Mouse (Mus musculus) heart, embryonic 16.5 days (tissue): ENCODE data around the gene Lats1. TPM values are rescaled to one million over a fixed set of nuclear protein-coding genes. Genes with fewer than 3 reads are reported as not detected.

Source experiments
- ATAC-seq: fragments of 200-750 bp; cut with Nextera tagmentation; replicated peaks from 2 replicates; pipeline ENCODE4 v1.8.0; 2017; ENCODE audit warnings: moderate number of reproducible peaks; ENCODE audit not compliant: insufficient read depth, low FRiP score; ENCODE audit errors: extremely low read depth
- H3K27ac ChIP-seq: fragments of 300-500 bp; sonication (generic); 2 replicates; pipeline ENCODE4 v1.5.1; 2014; ENCODE audit warnings: mild to moderate bottlenecking, low read length, control low read depth, moderate library complexity
- H3K27me3 ChIP-seq: fragments of 300-500 bp; sonication (generic); 2 replicates; pipeline ENCODE4 v1.6.1; 2014; ENCODE audit warnings: low read length, mixed read lengths; ENCODE audit not compliant: control insufficient read depth, insufficient read depth
- H3K36me3 ChIP-seq: fragments of 300-500 bp; sonication (generic); 2 replicates; pipeline ENCODE4 v1.6.1; 2014; ENCODE audit not compliant: control insufficient read depth, insufficient read depth
- H3K4me1 ChIP-seq: fragments of 300-500 bp; sonication (generic); 2 replicates; pipeline ENCODE4 v1.6.1; 2014; ENCODE audit warnings: low read length, mixed read lengths; ENCODE audit not compliant: control insufficient read depth, insufficient read depth
- H3K4me2 ChIP-seq: fragments of 300-500 bp; sonication (generic); 2 replicates; pipeline ENCODE4 v1.6.1; 2014; ENCODE audit warnings: low read depth, mild to moderate bottlenecking, control low read depth, low read length
- H3K4me3 ChIP-seq: fragments of 300-500 bp; sonication (generic); 2 replicates; pipeline ENCODE4 v1.5.1; 2014; ENCODE audit warnings: mild to moderate bottlenecking, control low read depth, low read length
- H3K9ac ChIP-seq: fragments of 300-500 bp; sonication (generic); 2 replicates; pipeline ENCODE4 v1.6.1; 2014; ENCODE audit warnings: low read length, control low read depth
- H3K9me3 ChIP-seq: fragments of 300-500 bp; sonication (generic); replicated peaks from 2 replicates; pipeline ENCODE4 v1.6.1; 2016; ENCODE audit warnings: low read length; ENCODE audit not compliant: control insufficient read depth
- WGBS: fragments of 180-500 bp; shearing (Covaris S2); extraction: QIAGEN DNeasy Blood & Tissue Kit; methylation state at CpG from one replicate; pipeline ENCODE4 v1.1.7; 2014; 5-methylcytosine and 5-hydroxymethylcytosine counted together
- polyA plus RNA-seq: library from polyadenylated mRNA; unstranded; fragments of >200 nt; fragmentation: Nextera tagmentation; extraction: Ambion mirVana; gene quantifications from 2 replicates; pipeline ENCODE4 v1.2.1, GENCODE M21; 2015

The Lats1 gene
- polyA plus RNA-seq, 1 experiment from 2014 or later = 3.1 TPM

DNA sequence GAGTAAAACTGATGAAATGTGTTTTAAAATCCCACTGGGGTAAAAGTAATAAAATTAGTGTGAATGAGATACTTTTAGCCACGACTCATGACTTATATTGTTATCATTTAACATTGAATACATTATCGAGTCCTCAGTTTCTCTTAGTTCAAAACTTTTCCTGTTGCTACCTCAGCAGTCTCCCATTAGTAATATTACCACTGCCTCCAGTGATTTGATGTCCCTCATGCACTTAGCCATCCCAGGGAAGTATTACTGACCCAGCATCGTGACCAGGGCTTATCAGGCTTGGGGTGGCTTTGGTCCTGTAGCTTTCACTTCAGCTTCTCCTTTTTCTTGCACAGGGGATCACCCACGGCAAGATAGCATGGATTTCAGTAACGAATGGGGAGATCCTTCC lies 29.1 kb downstream of the Lats1 start:
- H3K4me3 ChIP-seq = no peak overlapping the region
- no peak overlapping the region for H3K4me2 ChIP-seq
- H3K27ac ChIP-seq = no peak overlapping the region
- WGBS = 87% methylated on average over 5 of the region's 5 CpGs
- no peaks in the 10 kb centered on the region for H3K27me3 ChIP-seq
- H3K36me3 ChIP-seq = peaks cover 61% of the 10 kb centered on the region
- H3K9me3 ChIP-seq = no peaks in the 10 kb centered on the region
- no peaks in the 10 kb centered on the region for H3K4me1 ChIP-seq
- no peak for ATAC-seq
- no peak overlapping the region for H3K9ac ChIP-seq

DNA sequence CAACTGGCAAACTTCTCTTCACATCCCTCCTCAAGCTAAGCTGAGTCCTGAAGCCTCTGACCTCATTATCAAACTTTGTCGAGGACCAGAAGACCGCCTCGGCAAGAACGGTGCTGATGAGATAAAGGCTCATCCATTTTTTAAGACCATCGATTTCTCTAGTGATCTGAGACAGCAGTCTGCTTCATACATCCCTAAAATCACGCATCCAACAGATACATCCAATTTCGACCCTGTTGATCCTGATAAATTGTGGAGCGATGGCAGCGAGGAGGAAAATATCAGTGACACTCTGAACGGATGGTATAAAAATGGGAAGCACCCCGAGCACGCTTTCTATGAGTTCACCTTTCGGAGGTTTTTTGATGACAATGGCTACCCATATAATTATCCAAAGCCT lies 31.5 kb downstream of the Lats1 start:
- 82% methylated on average over 13 of the region's 13 CpGs for WGBS

DNA sequence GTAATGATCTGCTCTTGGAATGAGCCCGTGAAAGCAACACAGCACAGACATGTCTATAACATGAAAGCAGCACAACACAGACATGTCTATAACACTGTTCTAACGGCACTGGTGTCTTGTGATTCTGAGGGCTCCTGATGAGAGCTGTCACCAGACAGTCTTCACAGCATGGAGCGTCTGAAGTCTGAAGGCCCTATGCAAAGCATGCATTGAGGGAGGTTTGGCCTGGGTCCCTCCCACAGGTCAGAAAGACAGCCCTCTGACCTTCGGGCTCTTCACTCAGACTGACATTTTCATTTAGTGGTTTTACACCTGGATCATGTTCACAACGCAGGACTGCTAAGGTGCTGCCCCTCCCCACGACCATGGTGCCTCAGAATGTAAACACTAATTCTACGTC lies 34.0 kb downstream of the Lats1 start:
- Histone ChIP-seq H3K4me1 (no peaks in the 10 kb centered on the region), H3K27me3 (no peaks in the 10 kb centered on the region), H3K27ac (no peak overlapping the region), H3K4me3 (no peak overlapping the region), H3K9ac (no peak overlapping the region), H3K36me3 (peaks cover 44% of the 10 kb centered on the region), H3K9me3 (no peaks in the 10 kb centered on the region), H3K4me2 (no peak overlapping the region)
- ATAC-seq = no peak
- WGBS = 76% methylated on average over 7 of the region's 7 CpGs

More for the DNA sequence above, 31.5 kb downstream of the Lats1 start:
- no peak for ATAC-seq
- H3K27me3 ChIP-seq = no peaks in the 10 kb centered on the region
- H3K36me3 ChIP-seq = peaks cover 54% of the 10 kb centered on the region
- no peak overlapping the region for H3K27ac ChIP-seq
- no peak overlapping the region for H3K9ac ChIP-seq
- H3K4me2 ChIP-seq = no peak overlapping the region
- no peaks in the 10 kb centered on the region for H3K9me3 ChIP-seq
- no peaks in the 10 kb centered on the region for H3K4me1 ChIP-seq
- H3K4me3 ChIP-seq = no peak overlapping the region

DNA sequence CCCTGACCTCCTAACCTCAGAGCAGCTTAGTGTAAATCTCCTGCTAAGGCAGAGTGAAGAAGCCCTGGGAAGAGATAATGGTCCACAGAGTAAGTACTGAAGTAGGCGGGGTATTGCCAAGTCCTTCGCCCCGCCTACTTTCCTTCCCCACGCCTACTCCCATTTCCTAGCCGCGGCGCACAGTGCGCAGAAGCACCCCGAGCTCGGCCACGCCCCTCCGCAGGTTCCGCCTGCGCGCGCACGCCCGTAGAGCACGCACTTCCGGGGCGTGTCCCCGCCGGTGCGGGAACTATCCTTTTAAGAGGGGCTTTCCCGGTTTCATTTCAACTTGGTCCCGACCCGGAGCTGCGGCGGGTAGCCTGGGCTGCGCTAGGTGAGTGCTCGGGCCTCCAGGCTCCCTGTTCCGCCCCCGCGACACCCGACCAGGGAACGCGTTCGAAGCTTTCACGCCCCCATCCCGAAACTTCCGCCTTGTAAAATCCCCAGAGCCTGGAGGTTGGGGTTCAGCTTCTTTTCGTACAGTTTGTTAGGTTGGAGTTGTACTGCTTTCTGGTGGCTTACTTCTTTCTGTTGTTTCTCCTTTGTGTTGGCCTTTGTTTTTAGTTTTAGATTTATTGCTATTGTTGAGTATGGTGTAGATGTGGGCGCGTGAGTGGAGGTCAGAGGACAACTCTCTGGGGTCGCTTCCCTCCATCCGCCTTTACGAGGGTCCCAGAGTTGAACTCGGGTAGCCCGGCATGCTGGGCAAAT lies 44.9 kb downstream of the Lats1 start, which contains the start of gene Katna1:
Gene Katna1, plus strand, starts transcription at position 250 of the 750 bp plus-strand sequence.
- H3K4me1 ChIP-seq = peaks cover 10% of the 10 kb centered on the region
- no peaks in the 10 kb centered on the region for H3K36me3 ChIP-seq
- peak within 1 kb of the TSS; percentile 83 for H3K27ac ChIP-seq
- peak within 1 kb of the TSS; percentile 90 for H3K9ac ChIP-seq
- H3K27me3 ChIP-seq = no peaks in the 10 kb centered on the region
- under 1% methylated on average over 49 of the region's 49 CpGs for WGBS
- peak within 1 kb of the TSS; percentile 97 for H3K4me3 ChIP-seq
- peak; percentile 99 for ATAC-seq
- peak within 1 kb of the TSS; percentile 94 for H3K4me2 ChIP-seq
- H3K9me3 ChIP-seq = no peaks in the 10 kb centered on the region

DNA sequence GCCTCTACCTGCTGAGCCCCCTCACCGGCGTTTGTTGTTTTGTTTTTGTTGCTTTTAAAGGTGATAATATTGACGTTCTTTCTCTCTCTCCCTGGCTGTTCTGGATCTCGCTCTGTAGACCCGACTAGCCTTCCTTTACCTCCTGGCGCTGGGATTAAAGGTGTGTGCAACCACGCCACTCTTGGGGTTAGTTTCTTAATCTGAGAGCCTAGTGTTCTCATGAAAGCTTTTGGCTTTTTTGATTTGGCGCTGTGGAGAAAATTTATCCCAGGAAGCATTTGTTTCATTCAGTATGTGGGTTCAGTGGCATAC lies 45.4 kb downstream of the Lats1 start:
- Histone ChIP-seq H3K4me1 (peaks cover 10% of the 10 kb centered on the region), H3K9me3 (no peaks in the 10 kb centered on the region), H3K27ac (peak overlapping the region; percentile 83), H3K36me3 (no peaks in the 10 kb centered on the region), H3K9ac (peak overlapping the region; percentile 90), H3K4me3 (peak overlapping the region; percentile 97), H3K27me3 (no peaks in the 10 kb centered on the region), H3K4me2 (peak overlapping the region; percentile 94)
- ATAC-seq = no peak
- WGBS = under 1% methylated on average over 8 of the region's 8 CpGs

DNA sequence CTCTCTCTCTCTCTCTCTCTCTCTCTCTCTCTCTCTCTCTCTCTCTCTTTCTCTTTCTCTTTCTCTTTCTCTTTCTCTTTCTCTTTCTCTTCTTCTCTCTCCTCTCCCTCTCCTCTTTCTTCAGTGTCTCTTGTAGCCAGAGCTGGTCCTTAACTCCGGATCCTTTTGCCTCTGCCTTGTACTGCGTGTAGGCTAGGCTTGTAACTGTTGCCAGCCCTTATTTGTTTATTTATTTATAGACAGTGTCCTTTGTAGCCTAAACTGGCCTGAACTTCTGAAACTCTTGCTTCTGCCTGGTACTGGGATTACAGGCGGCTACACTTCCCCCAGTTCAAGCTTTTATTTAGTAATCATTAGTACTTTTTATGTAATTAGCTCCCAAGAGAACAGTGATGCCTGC lies 46.0 kb downstream of the Lats1 start:
- Histone ChIP-seq H3K4me2 (peak overlapping the region; percentile 94), H3K27me3 (no peaks in the 10 kb centered on the region), H3K9ac (peak overlapping the region; percentile 10), H3K4me1 (peaks cover 10% of the 10 kb centered on the region), H3K27ac (no peak overlapping the region), H3K4me3 (peak overlapping the region; percentile 97), H3K36me3 (no peaks in the 10 kb centered on the region), H3K9me3 (no peaks in the 10 kb centered on the region)
- ATAC-seq = no peak
- 17% methylated on average over 3 of the region's 3 CpGs for WGBS

DNA sequence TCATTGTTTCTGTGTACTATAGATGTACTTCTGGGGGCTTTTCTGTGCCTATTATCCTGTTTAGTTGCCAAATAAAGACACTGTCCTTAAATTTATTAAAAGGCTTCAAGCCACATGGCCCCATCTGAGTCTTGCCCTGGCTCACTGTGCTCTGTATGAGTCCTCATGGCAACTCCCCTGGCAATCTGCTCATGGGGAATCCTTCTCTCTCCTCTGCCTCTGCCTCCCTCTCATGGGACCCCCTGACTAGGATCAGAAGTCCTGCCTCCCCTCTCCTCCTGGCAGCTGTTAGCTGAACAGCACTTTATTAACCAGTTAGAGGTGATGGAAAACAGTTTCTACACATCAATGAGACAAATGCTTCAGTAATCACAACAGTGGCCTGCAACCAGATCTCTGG lies 50.6 kb downstream of the Lats1 start:
- H3K4me3 ChIP-seq = no peak overlapping the region
- H3K36me3 ChIP-seq = no peaks in the 10 kb centered on the region
- no peak overlapping the region for H3K9ac ChIP-seq
- no peaks in the 10 kb centered on the region for H3K27me3 ChIP-seq
- no peaks in the 10 kb centered on the region for H3K9me3 ChIP-seq
- peaks cover 7% of the 10 kb centered on the region for H3K4me1 ChIP-seq
- H3K27ac ChIP-seq = no peak overlapping the region
- H3K4me2 ChIP-seq = no peak overlapping the region
- ATAC-seq = no peak

DNA sequence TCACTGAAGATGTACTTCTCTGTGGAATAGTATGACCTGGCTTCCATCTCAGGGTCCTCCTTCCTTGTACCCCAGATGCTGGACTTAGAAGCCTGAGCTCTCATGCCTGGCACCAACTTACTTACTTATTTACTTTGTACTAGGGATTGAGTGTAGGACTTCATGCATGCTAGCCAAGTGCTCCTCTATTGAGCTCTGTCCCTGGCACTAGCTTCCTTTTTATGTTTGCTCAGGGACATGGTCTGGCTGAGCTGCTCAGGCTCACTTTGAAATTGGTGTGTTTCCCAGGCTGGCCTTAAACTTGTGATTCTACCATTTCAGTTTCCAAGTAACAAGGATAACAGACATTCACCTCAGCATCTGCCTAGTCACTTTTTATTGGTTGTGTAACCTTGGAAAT lies 56.1 kb downstream of the Lats1 start:
- Histone ChIP-seq H3K27ac (no peak overlapping the region), H3K4me3 (no peak overlapping the region)
- no peak for ATAC-seq

DNA sequence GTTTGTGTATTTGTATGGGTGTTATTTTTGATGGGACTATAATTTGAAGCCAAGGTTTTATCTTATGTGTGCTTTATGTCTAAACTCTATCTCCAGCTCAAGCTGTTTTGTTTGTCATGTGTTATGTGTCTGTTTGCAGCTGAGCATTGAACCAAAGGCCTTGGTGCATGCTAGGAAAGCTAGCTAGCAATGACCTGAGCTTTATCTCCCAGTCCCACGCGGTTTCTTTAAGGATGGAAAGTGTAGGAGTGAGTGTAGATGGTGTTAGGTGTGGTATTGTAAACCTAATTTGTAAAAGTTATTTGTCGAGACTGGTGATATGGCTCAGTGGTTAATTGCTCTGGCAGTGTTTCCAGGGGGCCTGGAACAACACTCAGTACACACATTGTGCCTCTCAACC lies 56.9 kb downstream of the Lats1 start:
- WGBS = 79% methylated on average over 3 of the region's 3 CpGs
- Histone ChIP-seq H3K4me3 (no peak overlapping the region), H3K4me2 (no peak overlapping the region), H3K36me3 (peaks cover 1% of the 10 kb centered on the region; the same call in 1 of the 2 replicates), H3K27me3 (no peaks in the 10 kb centered on the region), H3K27ac (no peak overlapping the region), H3K9me3 (no peaks in the 10 kb centered on the region), H3K4me1 (no peaks in the 10 kb centered on the region), H3K9ac (no peak overlapping the region)
- no peak for ATAC-seq

More for the DNA sequence above, 56.1 kb downstream of the Lats1 start:
- H3K36me3 ChIP-seq = no peaks in the 10 kb centered on the region
- no peak overlapping the region for H3K9ac ChIP-seq
- H3K9me3 ChIP-seq = no peaks in the 10 kb centered on the region
- H3K4me2 ChIP-seq = no peak overlapping the region
- no peaks in the 10 kb centered on the region for H3K27me3 ChIP-seq
- H3K4me1 ChIP-seq = no peaks in the 10 kb centered on the region
